Mouse (Mus musculus) lung, postnatal 0 days (tissue): ENCODE results near the gene Calm4.

Source experiments
- CTCF ChIP-seq: IDR thresholded peaks from 2 replicates; pipeline ENCODE4 v1.5.1; 2016; ENCODE audit warnings: antibody characterized with exemption, mild to moderate bottlenecking
- EP300 ChIP-seq: IDR thresholded peaks from 2 replicates; pipeline ENCODE4 v1.6.1; 2016; ENCODE audit warnings: antibody characterized with exemption, mild to moderate bottlenecking, control low read depth

DNA sequence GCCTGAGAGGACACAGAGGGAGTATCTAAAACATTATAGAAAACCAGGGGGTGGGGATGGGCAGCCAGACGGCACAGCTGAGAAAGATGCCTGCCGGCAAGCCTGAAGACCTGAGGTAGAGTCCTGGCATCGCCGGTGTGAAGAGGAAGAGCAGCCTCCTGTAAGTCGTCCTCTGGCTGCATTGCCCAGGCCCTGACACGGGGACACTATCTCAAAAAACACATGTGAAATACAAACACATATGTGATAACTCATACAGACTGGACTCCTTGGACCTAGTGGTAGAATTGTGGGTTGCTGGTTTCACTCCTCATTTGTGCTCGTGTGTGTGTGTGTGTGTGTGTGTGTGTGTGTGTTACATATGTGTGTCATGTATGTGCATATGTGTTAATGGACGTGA lies 23.7 kb downstream of the Calm4 start:
- TF ChIP-seq CTCF (no peak), EP300 (no peak)
